Mouse (Mus musculus) liver, postnatal 0 days (tissue): ENCODE data around the gene Rab5a. TPM values are rescaled to one million over a fixed set of nuclear protein-coding genes. Genes with fewer than 3 reads are reported as not detected.

Experiments
- ATAC-seq: fragments of 200-750 bp; cut with Nextera tagmentation; 2 replicates; pipeline ENCODE4 v1.8.0; 2017; ENCODE audit warnings: mild to moderate bottlenecking, moderate library complexity
- DNase-seq: peaks from one replicate; pipeline ENCODE4 v3.0.0-alpha.2; 2016
- H3K27ac ChIP-seq: fragments of 300-500 bp; sonication (generic); 2 replicates; pipeline ENCODE4 v1.5.1; 2014; ENCODE audit warnings: antibody characterized with exemption, moderate library complexity, mild to moderate bottlenecking, low read depth
- H3K27me3 ChIP-seq: fragments of 300-500 bp; sonication (generic); 2 replicates; pipeline ENCODE4 v1.6.1; 2014; ENCODE audit warnings: low read length, control low read depth, mixed read lengths; ENCODE audit not compliant: insufficient read depth
- H3K36me3 ChIP-seq: fragments of 300-500 bp; sonication (generic); replicated peaks from 2 replicates; pipeline ENCODE4 v1.6.1; 2014; ENCODE audit warnings: mild to moderate bottlenecking, control low read depth, low read length, moderate library complexity, mixed read lengths; ENCODE audit not compliant: insufficient read depth
- H3K4me1 ChIP-seq: fragments of 300-500 bp; sonication (generic); 2 replicates; pipeline ENCODE4 v1.6.1; 2014; ENCODE audit warnings: antibody characterized with exemption, mild to moderate bottlenecking, control low read depth; ENCODE audit not compliant: insufficient read depth
- H3K4me2 ChIP-seq: fragments of 300-500 bp; sonication (generic); 2 replicates; pipeline ENCODE4 v1.6.1; 2014; ENCODE audit warnings: low read depth, mild to moderate bottlenecking, low read length, moderate library complexity, mixed read lengths
- H3K4me3 ChIP-seq: fragments of 300-500 bp; sonication (generic); 2 replicates; pipeline ENCODE4 v1.5.1; 2014; ENCODE audit warnings: low read depth, low read length
- H3K9ac ChIP-seq: fragments of 300-500 bp; sonication (generic); replicated peaks from 2 replicates; pipeline ENCODE4 v1.6.1; 2014; ENCODE audit warnings: mild to moderate bottlenecking, moderate library complexity
- H3K9me3 ChIP-seq: fragments of 300-500 bp; sonication (generic); 2 replicates; pipeline ENCODE4 v1.6.1; 2016; ENCODE audit warnings: mild to moderate bottlenecking, control low read depth, low read length, mixed read lengths
- CTCF ChIP-seq: sonication (generic); IDR thresholded peaks from 2 replicates; pipeline ENCODE4 v1.5.1; 2016; ENCODE audit warnings: antibody characterized with exemption, low read depth
- EP300 ChIP-seq: IDR thresholded peaks from 2 replicates; pipeline ENCODE4 v1.6.1; 2016; ENCODE audit warnings: antibody characterized with exemption, low read depth, mild to moderate bottlenecking
- WGBS: fragments of 180-500 bp; shearing (Covaris S2); extraction: QIAGEN DNeasy Blood & Tissue Kit; methylation state at CpG from one replicate; pipeline ENCODE4 v1.1.7; 2014; ENCODE audit not compliant: insufficient replicate concordance; 5-methylcytosine and 5-hydroxymethylcytosine counted together
- polyA plus RNA-seq: library from polyadenylated mRNA; unstranded; fragments of >200 nt; fragmentation: Nextera tagmentation; extraction: Ambion mirVana; gene quantifications from 2 replicates; pipeline ENCODE4 v1.2.1, GENCODE M21; 2015

Gene Rab5a
- 32.6 and 35.2 TPM in 2 replicates for polyA plus RNA-seq

DNA sequence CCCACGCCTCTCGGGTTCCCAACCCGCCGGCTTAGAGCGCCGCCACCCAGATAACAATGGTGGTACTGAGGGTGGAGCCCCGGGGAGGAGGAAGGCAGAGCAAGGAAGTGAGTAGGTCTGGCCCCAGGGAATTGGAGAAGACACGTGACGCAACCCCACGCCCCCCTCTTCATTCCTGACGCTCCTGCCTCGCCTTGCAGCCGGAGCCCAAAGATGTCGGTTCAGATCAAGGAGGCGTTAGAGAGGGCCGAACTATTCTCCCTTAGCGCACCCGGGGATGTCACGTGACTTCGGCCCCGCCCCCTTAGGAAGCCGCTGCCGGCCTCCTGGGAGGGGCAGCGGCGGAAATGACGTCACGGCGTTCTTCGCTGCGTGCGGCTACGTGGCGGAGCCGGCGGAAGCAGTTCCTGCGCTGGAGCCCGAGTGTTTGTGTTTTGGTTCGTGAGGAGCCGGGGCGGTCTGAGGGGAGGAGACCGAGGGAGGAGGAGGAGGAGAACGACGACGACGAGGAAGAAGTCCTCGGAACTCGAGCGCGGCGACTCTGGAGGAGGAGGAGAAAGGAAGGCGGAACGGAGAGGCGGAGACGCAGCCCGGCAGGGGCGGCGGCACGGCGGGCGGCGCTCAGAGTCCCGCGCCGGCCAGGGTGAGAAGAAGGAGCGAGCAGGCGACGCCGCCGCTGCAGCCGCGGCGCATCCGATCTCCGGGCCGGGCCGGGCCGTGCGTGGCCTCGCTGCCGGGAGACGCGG lies at the start of gene Rab5a:
Gene Rab5a, plus strand, starts transcription at position 377 of the 746 bp plus-strand sequence.
- H3K4me1 ChIP-seq: peaks cover 23% of the 10 kb centered on the region
- H3K27ac ChIP-seq: peak within 1 kb of the TSS; percentile 100
- peak within 1 kb of the TSS; percentile 88 for H3K4me2 ChIP-seq
- peak within 1 kb of the TSS; percentile 100 for H3K4me3 ChIP-seq
- ATAC-seq: peak; percentile 92
- TF ChIP-seq EP300: no peak
- TF ChIP-seq CTCF: peak; percentile 34; the same call in 1 of the 2 replicates
- no peaks in the 10 kb centered on the region for H3K9me3 ChIP-seq
- DNase-seq: peak; percentile 99
- H3K27me3 ChIP-seq: no peaks in the 10 kb centered on the region
- peak within 1 kb of the TSS; percentile 98 for H3K9ac ChIP-seq
- 0 out of 2 replicates have a peak, but pooled peaks cover 3% of the 10 kb centered on the region for H3K36me3 ChIP-seq
- under 1% methylated on average over 58 of the region's 82 CpGs for whole genome bisulfite sequencing

DNA sequence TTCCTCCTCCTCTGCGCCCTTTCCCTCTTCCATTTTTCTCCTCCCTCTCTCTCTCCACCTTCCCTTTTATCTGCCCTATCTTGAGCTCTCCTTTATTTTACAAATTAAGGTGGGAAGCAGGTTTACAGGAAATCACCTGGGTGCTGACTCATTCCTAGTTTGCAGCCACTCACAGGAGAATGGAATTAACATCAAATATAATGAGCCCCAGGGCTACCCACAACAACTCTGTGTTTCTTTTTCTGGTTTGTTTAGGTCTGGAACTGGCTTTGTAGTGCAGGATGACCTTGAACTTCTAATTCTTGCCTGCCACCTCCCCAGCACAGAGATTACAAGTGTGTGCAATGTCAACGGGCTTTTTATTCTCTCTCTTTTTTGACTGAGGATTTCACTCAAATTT lies 22.9 kb upstream of the Rab5a start:
- Histone ChIP-seq H3K9me3 (no peaks in the 10 kb centered on the region), H3K4me2 (no peak overlapping the region), H3K36me3 (no peaks in the 10 kb centered on the region), H3K4me3 (no peak overlapping the region), H3K27me3 (no peaks in the 10 kb centered on the region), H3K27ac (no peak overlapping the region), H3K9ac (no peak overlapping the region), H3K4me1 (no peaks in the 10 kb centered on the region)
- ATAC-seq: no peak
- TF ChIP-seq CTCF (no peak), EP300 (no peak)
- no peak for DNase-seq
- WGBS: 82% methylated on average over 2 of the region's 2 CpGs

DNA sequence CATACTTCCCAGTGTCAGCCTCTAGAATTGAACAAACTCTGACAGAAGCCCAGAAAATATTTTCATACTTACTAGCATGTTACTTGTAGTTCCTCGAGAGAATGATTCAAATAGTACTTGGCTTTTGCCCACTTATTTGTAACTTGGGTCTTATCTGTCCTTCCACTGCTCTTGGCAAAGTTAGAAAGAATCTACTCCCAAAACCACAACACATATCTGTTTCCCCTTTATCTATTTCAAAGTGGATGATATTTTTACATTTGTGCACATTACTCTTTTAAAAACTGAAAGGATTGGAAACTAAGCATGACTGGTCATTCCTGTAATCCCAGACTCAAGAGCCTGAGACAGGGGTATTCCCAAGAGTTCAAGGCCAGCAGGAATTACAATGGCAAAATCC lies 22.3 kb upstream of the Rab5a start:
- TF ChIP-seq CTCF (no peak), EP300 (no peak)
- H3K4me1 ChIP-seq: no peaks in the 10 kb centered on the region
- ATAC-seq (no peak), DNase-seq (no peak)
- no peaks in the 10 kb centered on the region for H3K9me3 ChIP-seq
- H3K27ac ChIP-seq: no peak overlapping the region
- H3K9ac ChIP-seq: no peak overlapping the region
- H3K36me3 ChIP-seq: no peaks in the 10 kb centered on the region
- no peaks in the 10 kb centered on the region for H3K27me3 ChIP-seq
- no peak overlapping the region for H3K4me3 ChIP-seq
- H3K4me2 ChIP-seq: no peak overlapping the region
- WGBS: 50% methylated on average over 1 of the region's 1 CpGs

DNA sequence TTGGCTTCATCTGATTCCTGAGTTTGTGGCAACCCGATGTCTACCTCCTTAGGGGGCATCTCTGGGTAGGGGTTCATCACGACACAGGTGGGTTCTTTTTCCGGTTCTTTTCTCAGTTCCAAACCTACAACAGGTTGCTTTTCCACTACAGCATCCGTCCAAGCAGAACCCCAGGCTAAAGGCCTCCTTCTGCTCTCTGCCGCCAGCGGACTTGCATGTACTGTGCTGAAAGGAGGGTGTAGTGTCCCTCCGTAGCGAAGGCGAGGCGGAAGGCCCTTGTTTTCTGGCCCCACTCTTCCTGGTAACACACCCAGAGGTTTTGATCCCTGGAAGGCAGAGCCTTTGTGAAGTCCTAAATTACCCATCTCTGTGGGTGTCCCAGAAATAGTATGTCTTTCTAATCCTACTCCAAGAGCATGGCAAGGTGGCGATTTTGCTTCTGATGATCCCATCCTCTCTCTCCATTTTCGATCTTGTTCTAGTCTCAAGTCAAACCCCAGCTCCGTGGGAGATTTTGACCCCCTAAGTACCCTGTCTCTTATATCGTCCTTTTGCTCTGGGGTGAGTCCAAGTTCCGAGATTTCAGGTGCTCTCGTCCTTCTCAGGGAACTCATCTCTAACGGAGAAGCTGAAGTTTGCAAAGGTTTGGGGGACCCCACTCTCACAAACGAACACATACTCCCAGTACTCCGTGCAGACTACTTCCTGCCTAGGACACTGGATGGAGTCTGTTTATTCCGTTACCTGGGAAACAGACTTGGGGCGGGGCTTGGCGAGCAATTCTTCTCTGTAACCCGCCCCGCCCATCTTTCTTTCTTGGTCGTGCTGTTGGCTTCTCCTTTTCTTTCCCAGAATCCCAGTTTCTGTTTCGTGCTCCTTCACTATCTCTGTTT lies 16.2 kb upstream of the Rab5a start, which contains the start of gene Efhb:
Gene Efhb, minus strand, starts transcription at position 719 of the 893 bp plus-strand sequence.
- 26% methylated on average over 26 of the region's 26 CpGs for WGBS

DNA sequence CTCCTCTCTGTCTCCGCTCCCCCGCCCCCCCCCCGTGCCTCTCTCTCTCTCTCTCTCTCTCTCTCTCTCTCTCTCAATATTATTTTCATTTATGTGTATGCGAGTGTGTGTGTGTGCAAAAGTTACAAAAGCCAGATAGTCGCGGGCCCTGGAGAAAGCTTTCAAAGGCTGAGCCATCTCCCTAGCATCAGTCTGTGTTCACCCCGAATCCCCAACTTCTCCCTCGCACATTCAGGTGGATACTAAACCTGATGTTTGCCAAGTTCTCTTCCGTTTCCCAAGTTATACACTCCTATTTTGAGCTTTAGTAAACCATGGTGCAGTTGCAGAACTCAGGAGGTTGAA lies 15.6 kb upstream of the Rab5a start:
- TF ChIP-seq EP300 (no peak), CTCF (no peak)
- DNase-seq (no peak), ATAC-seq (no peak)
- Histone ChIP-seq H3K9me3 (no peaks in the 10 kb centered on the region), H3K4me3 (peak overlapping the region; percentile 23), H3K27me3 (no peaks in the 10 kb centered on the region), H3K36me3 (no peaks in the 10 kb centered on the region), H3K9ac (no peak overlapping the region), H3K4me1 (no peaks in the 10 kb centered on the region), H3K27ac (no peak overlapping the region), H3K4me2 (peak overlapping the region; percentile 68)
- 22% methylated on average over 8 of the region's 9 CpGs for WGBS

More for the DNA sequence above, 16.2 kb upstream of the Rab5a start, which contains the start of gene Efhb:
- H3K27ac ChIP-seq: no peak within 1 kb of the TSS
- H3K9me3 ChIP-seq: no peaks in the 10 kb centered on the region
- peak; percentile 80 for DNase-seq
- peak within 1 kb of the TSS; percentile 68 for H3K4me2 ChIP-seq
- peak; percentile 79 for ATAC-seq
- no peaks in the 10 kb centered on the region for H3K27me3 ChIP-seq
- H3K4me3 ChIP-seq: peak within 1 kb of the TSS; percentile 23
- H3K9ac ChIP-seq: 0 out of 2 replicates have a peak within 1 kb of the TSS, but pooled peaks have one; percentile 2
- no peaks in the 10 kb centered on the region for H3K4me1 ChIP-seq
- TF ChIP-seq EP300: no peak
- no peak for TF ChIP-seq CTCF
- H3K36me3 ChIP-seq: no peaks in the 10 kb centered on the region

DNA sequence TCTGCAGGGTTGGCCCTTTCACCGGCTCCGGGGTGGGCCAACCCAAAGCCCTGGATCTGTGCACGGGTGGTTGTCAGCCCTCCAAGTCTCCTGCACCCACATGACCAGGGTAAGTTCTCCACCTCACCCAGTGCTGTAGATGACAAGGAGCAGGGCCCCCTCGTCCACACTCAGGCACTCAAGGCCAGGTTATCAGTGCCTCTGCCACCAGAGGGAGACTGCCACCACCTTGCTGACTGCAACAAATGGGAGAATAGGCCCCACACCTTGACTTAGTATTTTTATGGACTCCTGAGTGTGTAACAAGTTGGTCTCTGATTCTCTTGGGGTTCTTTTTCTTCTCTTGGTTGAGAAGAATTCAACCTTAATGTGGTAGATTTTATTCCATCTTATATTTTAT lies 13.5 kb upstream of the Rab5a start:
- H3K4me2 ChIP-seq: no peak overlapping the region
- H3K27ac ChIP-seq: no peak overlapping the region
- TF ChIP-seq CTCF (peak; percentile 65), EP300 (no peak)
- H3K4me3 ChIP-seq: no peak overlapping the region
- ATAC-seq (0 out of 2 replicates have a peak, but pooled peaks have one; percentile 27), DNase-seq (peak; percentile 25)
- no peak overlapping the region for H3K9ac ChIP-seq
- H3K36me3 ChIP-seq: no peaks in the 10 kb centered on the region
- no peaks in the 10 kb centered on the region for H3K27me3 ChIP-seq
- 51% methylated on average over 4 of the region's 4 CpGs for WGBS
- no peaks in the 10 kb centered on the region for H3K4me1 ChIP-seq
- no peaks in the 10 kb centered on the region for H3K9me3 ChIP-seq
